Mouse (Mus musculus) megakaryocyte-erythroid progenitor cell, adult 5-6 weeks (primary cell): ENCODE data around the gene Plekhg1. TPM values are rescaled to one million over a fixed set of nuclear protein-coding genes. Genes with fewer than 3 reads are reported as not detected.

Experiments
- ATAC-seq: replicated peaks from 2 replicates; pipeline ENCODE4 v1.8.0; 2016; ENCODE audit warnings: mild to moderate bottlenecking, inconsistent platforms; ENCODE audit not compliant: severe bottlenecking, poor library complexity, low FRiP score, low TSS enrichment
- total RNA-seq, 2 experiments: library from RNA; stranded (forward) in 1 of 2; stranded (reverse) in 1 of 2; fragments of 200-1000, 215-1000 nt in 1 of 2; fragments of >200 nt in 1 of 2; fragmentation: Nextera tagmentation in 1 of 2; gene quantifications; 2 replicates each; pipeline ENCODE4 v1.2.3; 2014 to 2017

Plekhg1 gene
- total RNA-seq, 2 experiments from 2014 or later: not detected

- no peak for ATAC-seq
These were observed 79.0 kb downstream of the Plekhg1 start for GRCm38 (mm10) chr10:3818940-3819701.

GRCm38 (mm10) chr10:3823826-3824225 is 83.7 kb downstream of the Plekhg1 start:
- ATAC-seq: no peak

GRCm38 (mm10) chr10:3826043-3826442 is 85.9 kb downstream of the Plekhg1 start:
- ATAC-seq: no peak

- no peak for ATAC-seq
These were observed 87.2 kb downstream of the Plekhg1 start for GRCm38 (mm10) chr10:3827368-3827767.

- ATAC-seq: no peak
These were observed 89.3 kb downstream of the Plekhg1 start for GRCm38 (mm10) chr10:3829472-3829871.

- no peak for ATAC-seq
These were observed 90.5 kb downstream of the Plekhg1 start for GRCm38 (mm10) chr10:3830618-3831017.

GRCm38 (mm10) chr10:3831597-3832351 is 91.6 kb downstream of the Plekhg1 start:
- no peak for ATAC-seq

- no peak for ATAC-seq
These were observed 93.9 kb downstream of the Plekhg1 start for GRCm38 (mm10) chr10:3834060-3834459.

GRCm38 (mm10) chr10:3834678-3835077 is 94.5 kb downstream of the Plekhg1 start:
- ATAC-seq: no peak

GRCm38 (mm10) chr10:3835616-3836015 is 95.5 kb downstream of the Plekhg1 start:
- ATAC-seq: no peak

- ATAC-seq: no peak
These were observed 99.7 kb downstream of the Plekhg1 start for GRCm38 (mm10) chr10:3839748-3840432.

- no peak for ATAC-seq
These were observed 104.3 kb downstream of the Plekhg1 start for GRCm38 (mm10) chr10:3844430-3844829.

- no peak for ATAC-seq
These were observed 106.9 kb downstream of the Plekhg1 start for GRCm38 (mm10) chr10:3847021-3847420.

- ATAC-seq: no peak
These were observed 111.3 kb downstream of the Plekhg1 start for GRCm38 (mm10) chr10:3851461-3851860.

- no peak for ATAC-seq
These were observed 112.6 kb downstream of the Plekhg1 start for GRCm38 (mm10) chr10:3852733-3853132.

GRCm38 (mm10) chr10:3857912-3858311 is 117.7 kb downstream of the Plekhg1 start:
- ATAC-seq: no peak

GRCm38 (mm10) chr10:3858437-3858836 is 118.3 kb downstream of the Plekhg1 start:
- ATAC-seq: no peak

- no peak for ATAC-seq
These were observed 119.0 kb downstream of the Plekhg1 start for GRCm38 (mm10) chr10:3858961-3859714.

GRCm38 (mm10) chr10:3863411-3864195 is 123.4 kb downstream of the Plekhg1 start:
- ATAC-seq: no peak
